Mouse (Mus musculus) neural tube, embryonic 12.5 days (tissue): Measurements from ENCODE around the gene Cdc42ep2. TPM values are rescaled to one million over a fixed set of nuclear protein-coding genes. Genes with fewer than 3 reads are reported as not detected.
A peak's percentile ranks its signal among the peaks of the same experiment; 100 is the strongest.

Experiments
- ATAC-seq: fragments of 200-750 bp; cut with Nextera tagmentation; 2 replicates; pipeline ENCODE4 v1.8.0; 2017; ENCODE audit warnings: low read depth, mild to moderate bottlenecking, moderate TSS enrichment, moderate library complexity; ENCODE audit not compliant: low FRiP score
- H3K27ac ChIP-seq: fragments of 300-500 bp; sonication (generic); 2 replicates; pipeline ENCODE4 v1.5.1; 2016
- H3K27me3 ChIP-seq: fragments of 300-500 bp; sonication (generic); replicated peaks from 2 replicates; pipeline ENCODE4 v1.6.1; 2016; ENCODE audit warnings: mild to moderate bottlenecking
- H3K36me3 ChIP-seq: fragments of 300-500 bp; sonication (generic); 2 replicates; pipeline ENCODE4 v1.6.1; 2016; ENCODE audit warnings: mild to moderate bottlenecking
- H3K4me1 ChIP-seq: fragments of 300-500 bp; sonication (generic); 2 replicates; pipeline ENCODE4 v1.6.1; 2016
- H3K4me2 ChIP-seq: fragments of 300-500 bp; sonication (generic); replicated peaks from 2 replicates; pipeline ENCODE4 v1.6.1; 2016; ENCODE audit warnings: mild to moderate bottlenecking
- H3K4me3 ChIP-seq: fragments of 300-500 bp; sonication (generic); 2 replicates; pipeline ENCODE4 v1.5.1; 2016
- H3K9ac ChIP-seq: fragments of 300-500 bp; sonication (generic); 2 replicates; pipeline ENCODE4 v1.6.1; 2016; ENCODE audit warnings: mild to moderate bottlenecking
- H3K9me3 ChIP-seq: fragments of 300-500 bp; sonication (generic); 2 replicates; pipeline ENCODE4 v1.6.1; 2016; ENCODE audit warnings: mild to moderate bottlenecking
- WGBS: fragments of 180-500 bp; shearing (Covaris S2); methylation state at CpG from one replicate; pipeline ENCODE4 v1.1.7; 2016; 5-methylcytosine and 5-hydroxymethylcytosine counted together
- polyA plus RNA-seq: library from polyadenylated mRNA; unstranded; fragments of >200 nt; fragmentation: Nextera tagmentation; extraction: Ambion mirVana; gene quantifications from 2 replicates; pipeline ENCODE4 v1.2.1, GENCODE M21; 2016

The Cdc42ep2 gene
- polyA plus RNA-seq, result 4.7 and 5.7 TPM in 2 replicates

DNA sequence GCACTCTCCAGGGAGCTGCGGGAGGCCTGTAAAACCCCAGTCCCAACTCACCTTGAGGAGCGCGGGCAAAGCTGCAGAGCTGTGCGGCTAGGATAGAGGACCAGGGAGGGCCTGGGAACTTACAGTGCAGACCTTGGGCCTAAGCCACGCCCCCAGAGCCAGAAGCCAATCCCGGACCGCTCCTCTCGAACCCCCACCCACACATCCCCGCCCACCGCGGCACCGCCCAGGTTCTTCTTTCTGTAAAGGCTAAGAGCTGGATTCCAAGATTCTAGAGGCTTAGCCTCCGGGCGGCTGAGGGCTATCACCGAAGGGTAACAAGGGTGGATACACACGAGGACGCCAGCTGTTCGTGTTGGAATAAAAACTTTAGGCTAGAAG is at the start of gene Cdc42ep2:
Gene Cdc42ep2, minus strand, starts transcription at position 104 of the 381 bp plus-strand sequence.
- 0% methylated on average over 18 of the region's 18 CpGs for WGBS
- peaks cover 20% of the 10 kb centered on the region for H3K4me1 ChIP-seq
- peak within 1 kb of the TSS; percentile 52 for H3K9ac ChIP-seq
- peaks cover 8% of the 10 kb centered on the region; the same call in 1 of the 2 replicates for H3K27me3 ChIP-seq
- H3K9me3 ChIP-seq, result no peaks in the 10 kb centered on the region
- ATAC-seq, result peak; percentile 94
- no peaks in the 10 kb centered on the region for H3K36me3 ChIP-seq
- H3K4me2 ChIP-seq, result peak within 1 kb of the TSS; percentile 96
- H3K4me3 ChIP-seq, result peak within 1 kb of the TSS; percentile 54
- H3K27ac ChIP-seq, result peak within 1 kb of the TSS; percentile 43

DNA sequence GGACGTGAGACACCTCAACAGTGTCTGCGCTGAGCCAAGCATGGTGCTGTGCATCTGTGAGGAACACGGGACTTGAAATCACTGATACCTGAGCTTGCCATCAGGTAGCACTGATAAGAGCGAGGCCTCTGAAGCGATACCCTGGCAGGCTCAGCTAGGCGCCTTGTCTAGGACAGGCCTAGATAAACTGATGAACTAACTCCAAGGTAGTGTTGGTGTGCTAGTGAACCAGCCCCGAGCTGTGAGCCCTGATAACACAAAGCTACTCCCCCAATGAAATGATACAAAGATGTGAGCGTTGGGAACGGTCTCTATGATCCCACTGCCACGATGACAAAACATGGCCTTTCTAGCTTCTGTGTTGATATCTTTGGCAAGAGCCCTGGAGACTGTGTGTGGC is 43.0 kb upstream of the Cdc42ep2 start:
- peaks cover 15% of the 10 kb centered on the region for H3K4me1 ChIP-seq
- H3K4me2 ChIP-seq, result no peak overlapping the region
- H3K27ac ChIP-seq, result no peak overlapping the region
- H3K36me3 ChIP-seq, result no peaks in the 10 kb centered on the region
- WGBS, result 91% methylated on average over 10 of the region's 10 CpGs
- H3K9me3 ChIP-seq, result no peaks in the 10 kb centered on the region
- ATAC-seq, result no peak
- H3K27me3 ChIP-seq, result no peaks in the 10 kb centered on the region
- no peak overlapping the region for H3K9ac ChIP-seq
- no peak overlapping the region for H3K4me3 ChIP-seq

DNA sequence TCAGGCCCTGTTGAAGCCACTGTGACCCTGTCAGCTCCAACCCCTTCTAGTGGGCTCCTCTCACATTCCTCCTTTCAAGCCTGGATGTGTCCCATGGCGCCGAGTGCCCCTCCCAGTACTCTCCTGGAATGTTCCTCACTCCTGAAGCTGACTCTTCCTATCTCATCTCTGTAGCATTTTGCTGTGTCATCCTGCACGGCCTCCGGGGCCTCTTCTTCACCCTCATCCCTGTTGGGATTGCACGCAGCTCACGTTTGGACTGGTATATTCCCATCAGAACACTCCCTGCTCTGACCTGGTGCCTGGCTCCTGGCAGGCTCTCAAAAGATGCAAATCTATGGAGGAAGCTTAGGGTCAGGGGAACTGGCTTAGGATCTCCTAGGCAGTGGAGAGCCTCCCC is 42.2 kb upstream of the Cdc42ep2 start:
- no peak overlapping the region for H3K4me2 ChIP-seq
- H3K4me1 ChIP-seq, result peaks cover 19% of the 10 kb centered on the region
- H3K36me3 ChIP-seq, result no peaks in the 10 kb centered on the region
- H3K27ac ChIP-seq, result no peak overlapping the region
- no peaks in the 10 kb centered on the region for H3K9me3 ChIP-seq
- WGBS, result 80% methylated on average over 6 of the region's 6 CpGs
- no peak overlapping the region for H3K4me3 ChIP-seq
- H3K27me3 ChIP-seq, result no peaks in the 10 kb centered on the region
- ATAC-seq, result no peak
- H3K9ac ChIP-seq, result no peak overlapping the region

DNA sequence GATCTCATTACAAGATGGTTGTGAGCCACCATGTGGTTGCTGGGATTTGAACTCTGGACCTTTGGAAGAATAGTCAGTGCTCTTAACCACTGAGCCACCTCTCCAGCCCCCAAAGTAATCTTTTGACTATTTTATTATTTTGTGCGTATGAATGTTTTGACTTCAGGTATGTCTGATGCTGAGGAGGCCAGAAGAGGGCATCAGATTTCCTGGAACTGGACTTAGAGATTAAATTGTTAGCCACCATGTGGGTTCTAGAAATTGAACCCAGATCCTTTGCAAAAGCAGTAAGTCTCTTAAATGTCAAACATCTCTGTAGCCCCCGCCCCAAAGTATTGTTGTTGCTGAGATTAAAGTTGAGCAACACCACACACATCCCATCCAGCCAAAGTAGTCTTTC is 41.3 kb upstream of the Cdc42ep2 start:
- ATAC-seq, result no peak
- Histone ChIP-seq H3K9me3 (no peaks in the 10 kb centered on the region), H3K4me1 (peaks cover 19% of the 10 kb centered on the region), H3K9ac (no peak overlapping the region), H3K36me3 (peaks cover 6% of the 10 kb centered on the region; the same call in 1 of the 2 replicates), H3K27ac (no peak overlapping the region), H3K4me2 (no peak overlapping the region), H3K27me3 (no peaks in the 10 kb centered on the region), H3K4me3 (no peak overlapping the region)
- WGBS, result 95% methylated on average over 2 of the region's 2 CpGs

DNA sequence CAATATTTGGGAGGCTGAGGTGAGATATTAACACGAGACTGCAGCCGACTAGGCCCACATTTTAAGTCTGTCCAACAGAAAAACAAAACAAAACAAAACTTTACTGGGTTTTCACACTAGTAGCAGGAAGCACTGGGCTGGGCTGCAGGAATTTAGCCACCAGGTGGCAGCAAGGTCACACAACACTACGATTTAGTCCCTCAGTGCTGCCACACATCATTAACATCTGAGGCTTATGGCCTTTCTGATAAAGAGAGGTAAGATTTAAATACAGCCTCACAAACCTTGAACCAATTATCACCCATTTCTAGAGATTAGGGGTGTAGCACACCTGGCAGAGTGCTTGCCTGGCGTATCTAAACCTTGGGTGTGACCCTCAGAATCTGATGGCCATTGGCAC is 40.7 kb upstream of the Cdc42ep2 start:
- 12% methylated on average over 4 of the region's 4 CpGs for WGBS
- no peak overlapping the region for H3K9ac ChIP-seq
- no peaks in the 10 kb centered on the region for H3K9me3 ChIP-seq
- H3K4me2 ChIP-seq, result no peak overlapping the region; the same call in 1 of the 2 replicates
- H3K4me3 ChIP-seq, result no peak overlapping the region
- H3K27me3 ChIP-seq, result no peaks in the 10 kb centered on the region
- peaks cover 19% of the 10 kb centered on the region for H3K4me1 ChIP-seq
- no peak overlapping the region for H3K27ac ChIP-seq
- H3K36me3 ChIP-seq, result peaks cover 6% of the 10 kb centered on the region; the same call in 1 of the 2 replicates
- ATAC-seq, result no peak

- Histone ChIP-seq H3K9me3 (no peaks in the 10 kb centered on the region), H3K27me3 (no peaks in the 10 kb centered on the region), H3K36me3 (peaks cover 6% of the 10 kb centered on the region; the same call in 1 of the 2 replicates), H3K9ac (no peak overlapping the region), H3K4me1 (peaks cover 19% of the 10 kb centered on the region), H3K4me2 (peak overlapping the region; percentile 90), H3K27ac (no peak overlapping the region), H3K4me3 (peak overlapping the region; percentile 65; the same call in 1 of the 2 replicates)
- ATAC-seq, result no peak
- WGBS, result 86% methylated on average over 2 of the region's 2 CpGs
These were observed 40.2 kb upstream of the Cdc42ep2 start for GRCm38 (mm10) chr19:5964804-5965203.

- H3K4me2 ChIP-seq, result peak within 1 kb of the TSS; percentile 90
- peak within 1 kb of the TSS; percentile 65 for H3K4me3 ChIP-seq
- peaks cover 19% of the 10 kb centered on the region for H3K4me1 ChIP-seq
- H3K27ac ChIP-seq, result no peak within 1 kb of the TSS
- ATAC-seq, result peak; percentile 80
- no peaks in the 10 kb centered on the region for H3K9me3 ChIP-seq
- H3K9ac ChIP-seq, result peak within 1 kb of the TSS; percentile 68
- no peaks in the 10 kb centered on the region for H3K27me3 ChIP-seq
- peaks cover 11% of the 10 kb centered on the region for H3K36me3 ChIP-seq
- WGBS, result 0% methylated on average over 50 of the region's 50 CpGs
These were observed 39.4 kb upstream of the Cdc42ep2 start, which contains the start of gene Pola2 for GRCm38 (mm10) chr19:5963883-5964562. TSS of gene Pola2 (minus strand) at chr19:5964202.

DNA sequence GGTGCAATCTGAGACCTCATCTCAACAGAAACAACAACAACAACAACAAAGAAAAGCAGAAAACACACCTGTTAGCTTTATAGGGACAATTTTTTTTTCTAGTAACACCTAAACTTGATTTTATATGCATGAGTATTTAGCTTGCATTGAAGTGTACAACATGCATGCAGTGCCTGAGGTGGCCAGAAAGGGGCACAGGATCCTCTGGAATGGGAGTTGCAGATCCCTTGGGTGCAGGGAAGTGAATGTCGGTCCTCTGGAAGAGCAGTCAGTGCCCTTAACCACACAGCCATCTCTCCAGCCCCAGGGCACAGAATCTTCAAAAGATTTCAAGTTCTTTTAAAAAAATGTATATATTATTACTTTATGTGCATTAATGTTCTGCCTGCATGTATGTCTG is 38.0 kb upstream of the Cdc42ep2 start:
- Histone ChIP-seq H3K4me2 (peak overlapping the region; percentile 90), H3K4me1 (peaks cover 19% of the 10 kb centered on the region), H3K36me3 (peaks cover 23% of the 10 kb centered on the region), H3K27me3 (no peaks in the 10 kb centered on the region), H3K4me3 (no peak overlapping the region), H3K27ac (no peak overlapping the region), H3K9ac (no peak overlapping the region), H3K9me3 (no peaks in the 10 kb centered on the region)
- 28% methylated on average over 1 of the region's 1 CpGs for WGBS
- no peak for ATAC-seq

DNA sequence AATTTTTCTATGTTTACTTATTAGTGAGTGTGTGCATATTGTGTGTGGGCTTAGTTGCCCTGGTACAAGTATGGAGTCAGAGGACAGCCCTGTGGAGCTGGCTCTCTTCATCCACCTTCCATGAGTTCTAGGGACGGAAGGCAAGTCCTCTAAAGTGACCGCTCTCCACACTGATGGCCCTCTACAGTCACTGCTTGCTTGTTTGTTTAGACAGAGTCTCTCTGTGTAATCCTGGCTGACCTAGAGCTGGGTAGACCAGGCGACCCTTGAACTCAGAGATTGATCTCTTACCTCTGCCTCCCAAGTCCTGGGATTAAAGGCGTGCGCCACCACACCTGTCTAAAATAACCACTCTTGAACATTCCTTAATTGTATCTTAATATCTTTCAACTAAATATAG is 32.8 kb upstream of the Cdc42ep2 start:
- Histone ChIP-seq H3K9ac (no peak overlapping the region), H3K36me3 (peaks cover 50% of the 10 kb centered on the region), H3K4me3 (no peak overlapping the region), H3K27me3 (no peaks in the 10 kb centered on the region), H3K27ac (no peak overlapping the region), H3K9me3 (no peaks in the 10 kb centered on the region), H3K4me1 (0 out of 2 replicates have a peak, but pooled peaks cover 2% of the 10 kb centered on the region), H3K4me2 (no peak overlapping the region)
- WGBS, result 88% methylated on average over 5 of the region's 5 CpGs
- ATAC-seq, result no peak

GRCm38 (mm10) chr19:5956685-5957084 is 32.1 kb upstream of the Cdc42ep2 start:
- ATAC-seq, result no peak
- no peaks in the 10 kb centered on the region for H3K4me1 ChIP-seq

DNA sequence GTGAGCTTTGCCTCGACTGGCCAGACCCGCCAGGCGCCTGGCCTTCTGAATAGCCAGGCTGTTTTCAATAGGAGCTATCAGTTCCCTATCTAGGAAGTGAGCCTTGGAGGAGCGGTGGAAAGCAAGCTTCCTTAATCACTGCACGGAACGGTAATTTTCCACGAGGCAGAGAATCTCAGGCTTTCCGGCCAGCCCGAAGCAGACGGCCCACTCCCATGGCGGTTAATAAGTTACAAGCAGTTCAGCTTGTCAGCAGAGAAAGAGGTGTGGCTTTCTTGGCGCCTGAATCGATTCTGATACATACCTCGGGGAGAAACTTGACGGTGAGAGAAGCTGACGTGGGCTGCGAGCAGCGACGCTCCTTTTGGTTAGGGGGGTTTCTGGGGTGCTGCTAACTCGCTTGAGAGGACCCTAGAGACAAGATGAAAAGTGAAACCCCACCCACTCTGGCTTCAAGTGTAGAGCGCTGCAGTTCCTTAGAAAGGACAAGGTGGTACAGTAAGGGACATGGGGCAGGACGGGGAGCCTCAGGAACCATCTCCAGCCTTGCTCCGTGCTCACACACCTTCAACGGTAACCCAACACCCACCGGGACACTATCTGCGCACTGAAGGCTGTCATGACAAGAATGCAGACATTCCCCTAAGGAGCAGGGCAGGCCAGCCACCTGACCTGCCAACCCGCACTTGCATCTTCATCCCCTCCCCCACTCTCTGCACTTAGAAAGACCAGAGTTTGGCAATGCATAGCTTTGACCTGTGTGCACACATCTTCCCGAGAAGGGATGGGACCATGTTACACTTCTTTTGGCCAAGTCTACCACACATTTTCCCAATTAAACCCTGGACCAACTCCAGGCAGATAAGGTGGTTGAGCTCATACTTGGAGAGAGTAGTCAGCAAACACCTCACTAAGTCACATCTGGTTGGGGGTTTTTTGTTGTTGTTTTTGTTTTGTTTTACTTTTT is 31.4 kb upstream of the Cdc42ep2 start:
- H3K4me2 ChIP-seq, result no peak overlapping the region
- WGBS, result 87% methylated on average over 28 of the region's 28 CpGs
- H3K27me3 ChIP-seq, result no peaks in the 10 kb centered on the region
- H3K9me3 ChIP-seq, result no peaks in the 10 kb centered on the region
- H3K9ac ChIP-seq, result no peak overlapping the region
- H3K36me3 ChIP-seq, result peaks cover 57% of the 10 kb centered on the region
- H3K4me1 ChIP-seq, result no peaks in the 10 kb centered on the region
- no peak overlapping the region for H3K27ac ChIP-seq
- no peak overlapping the region for H3K4me3 ChIP-seq
- ATAC-seq, result no peak

More at GRCm38 (mm10) chr19:5956685-5957084, 32.1 kb upstream of the Cdc42ep2 start:
- H3K9me3 ChIP-seq, result no peaks in the 10 kb centered on the region
- H3K27me3 ChIP-seq, result no peaks in the 10 kb centered on the region
- no peak overlapping the region for H3K4me3 ChIP-seq
- no peak overlapping the region for H3K4me2 ChIP-seq
- H3K9ac ChIP-seq, result no peak overlapping the region
- peaks cover 56% of the 10 kb centered on the region for H3K36me3 ChIP-seq
- WGBS, result 40% methylated on average over 3 of the region's 3 CpGs
- H3K27ac ChIP-seq, result no peak overlapping the region

- WGBS, result 93% methylated on average over 10 of the region's 10 CpGs
- ATAC-seq, result no peak
- H3K4me2 ChIP-seq, result no peak overlapping the region
- H3K9me3 ChIP-seq, result no peaks in the 10 kb centered on the region
- no peak overlapping the region for H3K4me3 ChIP-seq
- H3K9ac ChIP-seq, result no peak overlapping the region
- peaks cover 67% of the 10 kb centered on the region for H3K36me3 ChIP-seq
- no peaks in the 10 kb centered on the region for H3K27me3 ChIP-seq
- no peak overlapping the region for H3K27ac ChIP-seq
- no peaks in the 10 kb centered on the region for H3K4me1 ChIP-seq
These were observed 30.3 kb upstream of the Cdc42ep2 start for GRCm38 (mm10) chr19:5954936-5955335.
